Mouse (Mus musculus) naive thymus-derived CD4-positive, alpha-beta T cell, adult 2 months (primary cell): ENCODE measurements around the gene Fxyd1.

Source experiments
- DNase-seq: peaks from one replicate; pipeline ENCODE4 v3.0.0-alpha.2; 2011; ENCODE audit warnings: low read depth

Gene Fxyd1

GRCm38 (mm10) chr7:31017104-31017901, 39.7 kb downstream of the Fxyd1 start:
- peak; percentile 39 for DNase-seq

- DNase-seq = no peak
Measured at GRCm38 (mm10) chr7:31012971-31013370, 44.0 kb downstream of the Fxyd1 start.

GRCm38 (mm10) chr7:31008889-31009288, 48.1 kb downstream of the Fxyd1 start:
- no peak for DNase-seq

- no peak for DNase-seq
Measured at GRCm38 (mm10) chr7:31008175-31008574, 48.8 kb downstream of the Fxyd1 start.

GRCm38 (mm10) chr7:31007775-31008174, 49.2 kb downstream of the Fxyd1 start:
- no peak for DNase-seq

GRCm38 (mm10) chr7:31002650-31003049, 54.3 kb downstream of the Fxyd1 start:
- peak; percentile 87 for DNase-seq
